Mouse (Mus musculus) liver, embryonic 16.5 days (tissue): ENCODE results near the gene Timm50. TPM values are rescaled to one million over a fixed set of nuclear protein-coding genes. Genes with fewer than 3 reads are reported as not detected.

Experiments used
- ATAC-seq: fragments of 200-750 bp; cut with Nextera tagmentation; 2 replicates; pipeline ENCODE4 v1.8.0; 2017; ENCODE audit warnings: low read depth, mild to moderate bottlenecking, moderate number of reproducible peaks, moderate library complexity
- H3K27ac ChIP-seq: fragments of 300-500 bp; sonication (generic); 2 replicates; pipeline ENCODE4 v1.5.1; 2014; ENCODE audit warnings: mild to moderate bottlenecking, low read length
- H3K27me3 ChIP-seq: fragments of 300-500 bp; sonication (generic); 2 replicates; pipeline ENCODE4 v1.6.1; 2014; ENCODE audit warnings: low read depth, low read length, mixed read lengths; ENCODE audit not compliant: control insufficient read depth, insufficient read depth
- H3K36me3 ChIP-seq: fragments of 300-500 bp; sonication (generic); 2 replicates; pipeline ENCODE4 v1.6.1; 2014; ENCODE audit warnings: mild to moderate bottlenecking; ENCODE audit not compliant: control insufficient read depth, insufficient read depth
- H3K4me1 ChIP-seq: fragments of 300-500 bp; sonication (generic); 2 replicates; pipeline ENCODE4 v1.6.1; 2014; ENCODE audit warnings: low read depth, low read length, mixed read lengths; ENCODE audit not compliant: control insufficient read depth
- H3K4me2 ChIP-seq: fragments of 300-500 bp; sonication (generic); 2 replicates; pipeline ENCODE4 v1.6.1; 2014; ENCODE audit warnings: low read depth, low read length, mixed read lengths
- H3K4me3 ChIP-seq: fragments of 300-500 bp; sonication (generic); 2 replicates; pipeline ENCODE4 v1.5.1; 2014; ENCODE audit warnings: low read depth, mild to moderate bottlenecking, low read length
- H3K9ac ChIP-seq: fragments of 300-500 bp; sonication (generic); 2 replicates; pipeline ENCODE4 v1.6.1; 2014; ENCODE audit warnings: low read depth, low read length
- H3K9me3 ChIP-seq: fragments of 300-500 bp; sonication (generic); replicated peaks from 2 replicates; pipeline ENCODE4 v1.6.1; 2016; ENCODE audit warnings: low read length; ENCODE audit not compliant: control insufficient read depth
- WGBS: fragments of 180-500 bp; shearing (Covaris S2); extraction: QIAGEN DNeasy Blood & Tissue Kit; methylation state at CpG from one replicate; pipeline ENCODE4 v1.1.7; 2014; ENCODE audit not compliant: insufficient replicate concordance; 5-methylcytosine and 5-hydroxymethylcytosine counted together
- polyA plus RNA-seq: library from polyadenylated mRNA; unstranded; fragments of >200 nt; fragmentation: Nextera tagmentation; extraction: Ambion mirVana; gene quantifications from 2 replicates; pipeline ENCODE4 v1.2.1, GENCODE M21; 2015

Gene Timm50
- polyA plus RNA-seq, 1 experiment from 2014 or later, result 66.1 TPM

DNA sequence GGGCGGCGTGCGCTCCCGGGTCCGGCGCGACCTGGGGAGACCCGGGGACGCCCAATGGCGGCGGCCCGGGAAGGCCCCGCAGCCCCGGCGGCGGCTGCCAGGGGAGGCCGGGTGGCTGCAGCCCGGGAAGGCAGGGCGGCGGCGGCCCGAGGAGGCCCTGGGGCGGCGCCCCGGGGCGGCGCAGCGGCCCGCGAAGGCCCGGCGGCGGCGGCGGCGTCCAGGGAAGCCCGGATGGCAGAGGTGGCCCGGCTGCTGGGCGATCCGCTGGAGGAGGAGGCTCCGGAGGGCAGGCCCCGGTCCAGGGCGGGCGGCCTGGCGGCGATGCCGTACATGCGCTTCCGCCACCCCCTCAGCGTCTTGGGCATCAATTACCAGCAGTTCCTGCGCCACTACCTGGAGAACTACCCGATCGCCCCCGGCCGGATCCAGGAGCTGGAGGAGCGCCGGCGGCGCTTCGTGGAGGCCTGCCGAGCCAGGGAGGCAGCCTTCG is 43.8 kb downstream of the Timm50 start:
- H3K4me1 ChIP-seq, result peaks cover 7% of the 10 kb centered on the region
- H3K36me3 ChIP-seq, result no peaks in the 10 kb centered on the region
- peaks cover 24% of the 10 kb centered on the region for H3K27me3 ChIP-seq
- peak overlapping the region; percentile 62 for H3K9ac ChIP-seq
- no peaks in the 10 kb centered on the region for H3K9me3 ChIP-seq
- ATAC-seq, result peak; percentile 39
- peak overlapping the region; percentile 59 for H3K4me3 ChIP-seq
- H3K4me2 ChIP-seq, result peak overlapping the region; percentile 56
- no peak overlapping the region for H3K27ac ChIP-seq
- WGBS, result under 1% methylated on average over 51 of the region's 62 CpGs

DNA sequence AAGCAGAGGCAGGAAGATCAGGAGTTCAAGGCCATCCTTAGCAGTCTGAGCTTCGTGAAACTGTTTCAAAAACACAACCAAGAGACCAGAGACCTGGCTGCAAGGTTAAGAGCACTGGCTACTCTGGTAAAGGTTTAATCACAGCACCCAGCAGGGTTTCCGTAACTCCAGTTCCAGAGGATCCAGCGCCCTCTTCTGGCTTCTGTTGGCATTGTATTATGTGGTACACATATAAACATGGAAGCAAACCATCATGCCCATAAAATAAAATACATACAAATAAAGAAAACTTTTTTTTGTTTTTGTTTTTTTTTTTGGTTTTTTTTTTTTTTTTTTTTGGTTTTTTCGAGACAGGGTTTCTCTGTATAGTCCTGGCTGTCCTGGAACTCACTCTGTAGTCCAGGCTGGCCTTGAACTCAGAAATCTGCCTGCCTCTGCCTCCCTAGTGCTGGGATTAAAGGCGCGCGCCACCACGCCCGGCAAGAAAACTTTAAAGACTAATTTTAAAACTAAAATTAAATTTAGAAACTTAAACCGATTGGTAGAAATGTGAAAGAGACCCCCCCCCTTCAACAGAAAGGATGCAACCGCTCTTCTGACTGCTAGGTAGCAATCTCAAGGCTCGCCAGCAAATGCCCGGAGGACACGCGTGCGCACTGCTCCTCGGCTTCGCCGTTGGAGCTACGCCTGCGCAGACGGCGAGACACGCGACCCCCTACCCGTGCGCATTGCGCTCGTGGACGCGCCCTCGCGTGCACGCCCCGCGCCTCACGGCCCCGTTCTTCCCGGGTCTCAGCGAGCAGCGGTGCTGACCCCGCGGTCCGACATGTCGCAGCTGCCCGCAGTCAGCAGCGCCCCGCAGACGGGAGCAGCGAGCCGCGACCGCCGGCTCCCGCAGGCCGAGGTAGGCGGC is 44.5 kb downstream of the Timm50 start, which contains the start of gene Eid2:
Gene Eid2, plus strand, starts transcription at position 753 of the 913 bp plus-strand sequence.
- Histone ChIP-seq H3K36me3 (no peaks in the 10 kb centered on the region), H3K27me3 (peaks cover 24% of the 10 kb centered on the region), H3K27ac (no peak within 1 kb of the TSS), H3K4me3 (peak within 1 kb of the TSS; percentile 59), H3K9ac (peak within 1 kb of the TSS; percentile 62), H3K4me1 (peaks cover 7% of the 10 kb centered on the region), H3K4me2 (peak within 1 kb of the TSS; percentile 56), H3K9me3 (no peaks in the 10 kb centered on the region)
- ATAC-seq, result peak; percentile 53
- WGBS, result 6% methylated on average over 54 of the region's 57 CpGs

- no peaks in the 10 kb centered on the region for H3K9me3 ChIP-seq
- H3K36me3 ChIP-seq, result no peaks in the 10 kb centered on the region
- H3K27me3 ChIP-seq, result peaks cover 24% of the 10 kb centered on the region
- H3K9ac ChIP-seq, result no peak overlapping the region
- 69% methylated on average over 13 of the region's 13 CpGs for WGBS
- peaks cover 7% of the 10 kb centered on the region for H3K4me1 ChIP-seq
- no peak overlapping the region for H3K4me2 ChIP-seq
- no peak overlapping the region for H3K27ac ChIP-seq
- ATAC-seq, result no peak
- no peak overlapping the region for H3K4me3 ChIP-seq
Observed at GRCm38 (mm10) chr7:28265391-28265790, 46.5 kb downstream of the Timm50 start.

- Histone ChIP-seq H3K9me3 (no peaks in the 10 kb centered on the region), H3K36me3 (no peaks in the 10 kb centered on the region), H3K4me2 (no peak overlapping the region), H3K27me3 (peaks cover 22% of the 10 kb centered on the region), H3K4me3 (no peak overlapping the region), H3K27ac (no peak overlapping the region), H3K4me1 (peaks cover 6% of the 10 kb centered on the region), H3K9ac (no peak overlapping the region)
- WGBS, result 6% methylated on average over 15 of the region's 15 CpGs
- no peak for ATAC-seq
Observed at GRCm38 (mm10) chr7:28263786-28264185, 48.1 kb downstream of the Timm50 start.

- Histone ChIP-seq H3K4me2 (no peak overlapping the region), H3K36me3 (no peaks in the 10 kb centered on the region), H3K27me3 (peaks cover 13% of the 10 kb centered on the region), H3K9ac (no peak overlapping the region), H3K4me1 (no peaks in the 10 kb centered on the region), H3K4me3 (no peak overlapping the region), H3K27ac (no peak overlapping the region), H3K9me3 (no peaks in the 10 kb centered on the region)
- no peak for ATAC-seq
- 36% methylated on average over 5 of the region's 5 CpGs for WGBS
Observed at GRCm38 (mm10) chr7:28262861-28263260, 49.0 kb downstream of the Timm50 start.

Other genes with a start within 250 kb of the Timm50 start
- gene Fcgbp, start 240.8 kb downstream of the Timm50 start, polyA plus RNA-seq, result 2.5 TPM in 1 of 2 replicates, not detected in the other
- gene 9530053A07Rik, start 182.6 kb downstream of the Timm50 start, polyA plus RNA-seq, result not detected in 2 replicates
- gene Fbl, start 142.4 kb downstream of the Timm50 start, polyA plus RNA-seq, result 39.3 and 39.7 TPM in 2 replicates
- gene Dyrk1b, start 132.6 kb downstream of the Timm50 start, polyA plus RNA-seq, result 2.1 and 2.7 TPM in 2 replicates
- 0.15 and 0.29 TPM in 2 replicates for gene Eid2, start 44.2 kb downstream of the Timm50 start, polyA plus RNA-seq
- 1.3 and 1.6 TPM in 2 replicates for gene Eid2b, start 34.3 kb downstream of the Timm50 start, polyA plus RNA-seq
- not detected in 2 replicates for gene Selenov, start 20.9 kb downstream of the Timm50 start, polyA plus RNA-seq
- gene Dll3, start 9.8 kb downstream of the Timm50 start, polyA plus RNA-seq, result not detected in 2 replicates
- gene Supt5, start 26.7 kb upstream of the Timm50 start, polyA plus RNA-seq, result 31.3 and 34.0 TPM in 2 replicates
- 531 and 598 TPM in 2 replicates for gene Rps16, start 38.6 kb upstream of the Timm50 start, polyA plus RNA-seq
- gene Plekhg2, start 60.5 kb upstream of the Timm50 start, polyA plus RNA-seq, result 4.8 and 6.3 TPM in 2 replicates
- gene Zfp36, start 68.2 kb upstream of the Timm50 start, polyA plus RNA-seq, result 7.9 and 10.8 TPM in 2 replicates
- 20.5 and 21.6 TPM in 2 replicates for gene Med29, start 80.6 kb upstream of the Timm50 start, polyA plus RNA-seq
- 24.7 and 25.8 TPM in 2 replicates for gene Paf1, start 80.9 kb upstream of the Timm50 start, polyA plus RNA-seq
- 35.6 and 38.6 TPM in 2 replicates for gene Gmfg, start 125.4 kb upstream of the Timm50 start, polyA plus RNA-seq
- gene Lrfn1, start 139.9 kb upstream of the Timm50 start, polyA plus RNA-seq, result 0.12 and 0.15 TPM in 2 replicates
- gene Ifnl2, start 198.4 kb upstream of the Timm50 start, polyA plus RNA-seq, result not detected in 2 replicates
- not detected in 2 replicates for gene Ifnl3, start 210.8 kb upstream of the Timm50 start, polyA plus RNA-seq
- gene Sycn, start 228.8 kb upstream of the Timm50 start, polyA plus RNA-seq, result 0.53 and 2.5 TPM in 2 replicates
- gene Nccrp1, start 235.2 kb upstream of the Timm50 start, polyA plus RNA-seq, result not detected in 2 replicates